Mouse (Mus musculus): Measurements from ENCODE around the gene Kcnc1.

Kcnc1 gene

GRCm38 (mm10) chr7:46466422-46466981, 70.2 kb downstream of the Kcnc1 start:
- DNase-seq (ENCODE audit: extremely low read depth, insufficient read length, low spot score) = no peak

GRCm38 (mm10) chr7:46469542-46469941, 73.2 kb downstream of the Kcnc1 start:
- DNase-seq (ENCODE audit: extremely low read depth, insufficient read length, low spot score) = no peak

GRCm38 (mm10) chr7:46471054-46471737, 74.9 kb downstream of the Kcnc1 start:
- DNase-seq (ENCODE audit: extremely low read depth, insufficient read length, low spot score) = no peak

- no peak for DNase-seq (ENCODE audit: extremely low read depth, insufficient read length, low spot score)
These were observed 76.8 kb downstream of the Kcnc1 start for GRCm38 (mm10) chr7:46473141-46473540.

- no peak for DNase-seq (ENCODE audit: extremely low read depth, insufficient read length, low spot score)
These were observed 79.2 kb downstream of the Kcnc1 start for GRCm38 (mm10) chr7:46475464-46475863.

- DNase-seq (ENCODE audit: extremely low read depth, insufficient read length, low spot score) = no peak
These were observed 81.2 kb downstream of the Kcnc1 start for GRCm38 (mm10) chr7:46477456-46477855.

- no peak for DNase-seq (ENCODE audit: extremely low read depth, insufficient read length, low spot score)
These were observed 83.5 kb downstream of the Kcnc1 start for GRCm38 (mm10) chr7:46479793-46480192.

GRCm38 (mm10) chr7:46482099-46482531, 85.8 kb downstream of the Kcnc1 start:
- no peak for DNase-seq (ENCODE audit: extremely low read depth, insufficient read length, low spot score)

- DNase-seq (ENCODE audit: extremely low read depth, insufficient read length, low spot score) = no peak
These were observed 86.8 kb downstream of the Kcnc1 start for GRCm38 (mm10) chr7:46483050-46483449.

- DNase-seq (ENCODE audit: extremely low read depth, insufficient read length, low spot score) = no peak
These were observed 87.9 kb downstream of the Kcnc1 start for GRCm38 (mm10) chr7:46484223-46484622.

GRCm38 (mm10) chr7:46486761-46487160, 90.5 kb downstream of the Kcnc1 start:
- no peak for DNase-seq (ENCODE audit: extremely low read depth, insufficient read length, low spot score)

GRCm38 (mm10) chr7:46487354-46487753, 91.1 kb downstream of the Kcnc1 start:
- no peak for DNase-seq (ENCODE audit: extremely low read depth, insufficient read length, low spot score)
